ENCODE assay signal across 12 mouse cellular contexts in genomic region chr15:102782988-102783799, GRCm38 (mm10).
A peak's percentile ranks its signal among the peaks of the same experiment; 100 is the strongest.
DNase-seq lines count a peak whose midpoint lies in the region; ATAC-seq and TF ChIP-seq lines count a peak whose summit lies in the region.
"Had no signal": no experiment of that assay in that cellular context is flagged by ENCODE, and none has a peak within 500 bp of the region (broad histone marks: within the 10 kb centered on the region; RNA-seq: fewer than 3 reads in every experiment).

No protein-coding gene starts in this region.

- no peak for DNase-seq in lung, postnatal 0 days (ENCODE audit: low spot score)
- no peak for DNase-seq in lung, adult 2 months
- DNase-seq in kidney, adult 2 months = peak; percentile 84
- DNase-seq in limb, embryonic 10.5 days (ENCODE audit: low spot score) = no peak
- no peak for DNase-seq in Muller cell, postnatal 12 days (ENCODE audit: inconsistent ontology term)
- no peak for DNase-seq in cerebellum, postnatal 4 days (ENCODE audit: low spot score in 2 of 2)
- DNase-seq: thymus, postnatal 4 days had no signal

- H3K9me3 ChIP-seq in lung, postnatal 0 days (ENCODE audit: low read length) = no peaks in the 10 kb centered on the region
- H3K9me3 ChIP-seq in limb, embryonic 10.5 days (replicated peaks) = no peaks in the 10 kb centered on the region
- H3K9me3 ChIP-seq in stomach, embryonic 16.5 days (replicated peaks; ENCODE audit: control insufficient read depth, low read length) = no peaks in the 10 kb centered on the region
- H3K9me3 ChIP-seq: forebrain, embryonic 10.5 days had no signal

- no peaks in the 10 kb centered on the region for H3K27me3 ChIP-seq in lung, postnatal 0 days (replicated peaks; ENCODE audit: insufficient read depth, low read length)
- no peaks in the 10 kb centered on the region for H3K27me3 ChIP-seq in kidney, adult 2 months (replicated peaks; ENCODE audit: control insufficient read depth, insufficient read depth, low read length)
- H3K27me3 ChIP-seq in limb, embryonic 10.5 days (ENCODE audit: low read depth, poor library complexity, severe bottlenecking) = peaks cover 28% of the 10 kb centered on the region
- H3K27me3 ChIP-seq in stomach, embryonic 16.5 days (ENCODE audit: control insufficient read depth, insufficient read depth, low read length) = peaks cover 6% of the 10 kb centered on the region; the same call in 1 of the 2 replicates

- H3K4me2 ChIP-seq in lung, postnatal 0 days (replicated peaks; ENCODE audit: low read depth, low read length) = no peak overlapping the region
- 0 out of 2 replicates have a peak overlapping the region, but pooled peaks have one; percentile 1 for H3K4me2 ChIP-seq in stomach, embryonic 16.5 days (ENCODE audit: low read depth, low read length)

- 23% methylated on average over 9 of the region's 9 CpGs for WGBS in lung, postnatal 0 days
- 34% methylated on average over 9 of the region's 9 CpGs for WGBS in lung, adult 2 months
- WGBS in kidney, adult 2 months = 37% methylated on average over 9 of the region's 9 CpGs
- 49% methylated on average over 9 of the region's 9 CpGs for WGBS in limb, embryonic 10.5 days
- 27% methylated on average over 9 of the region's 9 CpGs for WGBS in stomach, embryonic 16.5 days

- no peak for TF ChIP-seq CTCF in lung, postnatal 0 days (IDR thresholded peaks at IDR 0.05)
- no peak for TF ChIP-seq CTCF in lung, adult 2 months (IDR thresholded peaks at IDR 0.05; ENCODE audit: insufficient read depth, low read length)
- no peak for TF ChIP-seq CTCF in kidney, adult 2 months (conservative IDR thresholded peaks at IDR 0.05; ENCODE audit: insufficient read depth, insufficient read length, low read depth, low read length)

- no peak for TF ChIP-seq POLR2A in lung, adult 2 months (IDR thresholded peaks at IDR 0.05; ENCODE audit: borderline replicate concordance, extremely low read depth, low read depth, low read length)
- no peak for TF ChIP-seq POLR2A in kidney, adult 2 months (IDR thresholded peaks at IDR 0.05; ENCODE audit: low read depth, low read length)

- no peak for TF ChIP-seq EP300 in lung, postnatal 0 days (IDR thresholded peaks at IDR 0.05)

- H3K27ac ChIP-seq in lung, postnatal 0 days (ENCODE audit: low read length) = no peak overlapping the region
- peak overlapping the region; percentile 53 for H3K27ac ChIP-seq in kidney, adult 2 months (ENCODE audit: insufficient read depth, low read depth, low read length)
- 0 out of 2 replicates have a peak overlapping the region, but pooled peaks have one; percentile 1 for H3K27ac ChIP-seq in limb, embryonic 10.5 days
- H3K27ac ChIP-seq in stomach, embryonic 16.5 days (ENCODE audit: low read length) = no peak overlapping the region
- H3K27ac ChIP-seq: forebrain, embryonic 10.5 days; macrophage had no signal

- peak; percentile 52 for ATAC-seq in lung, postnatal 0 days
- ATAC-seq in stomach, embryonic 16.5 days (ENCODE audit: insufficient read depth, low FRiP score) = peak; percentile 74
- ATAC-seq in erythroid progenitor cell, adult 5-6 weeks (replicated peaks; ENCODE audit: low FRiP score, poor library complexity, severe bottlenecking) = no peak

- H3K4me1 ChIP-seq in lung, postnatal 0 days (ENCODE audit: insufficient read depth, low read depth, low read length) = no peaks in the 10 kb centered on the region
- H3K4me1 ChIP-seq in lung, adult 2 months (ENCODE audit: control insufficient read depth, insufficient read depth, low read length) = no peaks in the 10 kb centered on the region
- H3K4me1 ChIP-seq in kidney, adult 2 months (ENCODE audit: control insufficient read depth, insufficient read depth, low read length) = peaks cover 8% of the 10 kb centered on the region; the same call in 1 of the 2 replicates
- H3K4me1 ChIP-seq in limb, embryonic 10.5 days = peaks cover 17% of the 10 kb centered on the region
- H3K4me1 ChIP-seq in stomach, embryonic 16.5 days (ENCODE audit: control insufficient read depth, insufficient read depth, low read length) = peaks cover 11% of the 10 kb centered on the region

- H3K36me3 ChIP-seq in lung, postnatal 0 days (ENCODE audit: insufficient read depth, low read length) = no peaks in the 10 kb centered on the region
- H3K36me3 ChIP-seq in kidney, adult 2 months (ENCODE audit: control insufficient read depth, insufficient read depth, low read length) = no peaks in the 10 kb centered on the region
- H3K36me3 ChIP-seq in limb, embryonic 10.5 days = no peaks in the 10 kb centered on the region
- no peaks in the 10 kb centered on the region for H3K36me3 ChIP-seq in stomach, embryonic 16.5 days (ENCODE audit: control insufficient read depth, insufficient read depth, low read length)
- H3K36me3 ChIP-seq: forebrain, embryonic 10.5 days had no signal

- H3K9ac ChIP-seq in lung, postnatal 0 days (replicated peaks; ENCODE audit: low read depth) = no peak overlapping the region
- H3K9ac ChIP-seq in stomach, embryonic 16.5 days (ENCODE audit: low read length) = no peak overlapping the region

- H3K4me3 ChIP-seq in lung, postnatal 0 days (ENCODE audit: low read depth, low read length) = no peak overlapping the region
- H3K4me3 ChIP-seq in lung, adult 2 months (replicated peaks; ENCODE audit: extremely low read depth, low read depth, low read length) = no peak overlapping the region
- H3K4me3 ChIP-seq in kidney, adult 2 months (ENCODE audit: insufficient read depth, low read depth, low read length) = no peak overlapping the region
- no peak overlapping the region for H3K4me3 ChIP-seq in limb, embryonic 10.5 days
- H3K4me3 ChIP-seq in stomach, embryonic 16.5 days (replicated peaks; ENCODE audit: low read length) = no peak overlapping the region
- H3K4me3 ChIP-seq: forebrain, embryonic 10.5 days; myocyte had no signal

Comparison
In these comparisons a context has a peak if more than half of its experiments do, and no peak if none do; other contexts are left out.
1. H3K27ac ChIP-seq: peak in kidney, adult 2 months (single experiment) and limb, embryonic 10.5 days (single experiment); none in lung, postnatal 0 days (single experiment) and stomach, embryonic 16.5 days (single experiment).